Mouse (Mus musculus) frontal cortex, postnatal 36 days (tissue): ENCODE measurements around the gene Cyp4a29.
"Not testable (repeated sequence)": the region's sequence is repeated elsewhere in the genome, so short reads cannot be mapped to it uniquely, and the experiment has no call there.

Experiments used
- DNase-seq, 2 experiments: peaks; one replicate each; pipeline ENCODE4 v3.0.0; 2022; ENCODE audit warnings: low spot score in 2 of 2

Gene Cyp4a29

GRCm38 (mm10) chr4:115241784-115242183 is at the start of gene Cyp4a29:
Gene Cyp4a29 (plus strand): TSS chr4:115242084.
- DNase-seq = no peak

- DNase-seq = not testable (repeated sequence)
Observed at GRCm38 (mm10) chr4:115232901-115233300, 9.0 kb upstream of the Cyp4a29 start.

GRCm38 (mm10) chr4:115236462-115237096 is 5.3 kb upstream of the Cyp4a29 start:
- no peak for DNase-seq

GRCm38 (mm10) chr4:115264687-115265569 is 23.0 kb downstream of the Cyp4a29 start:
- not testable (repeated sequence) for DNase-seq

GRCm38 (mm10) chr4:115278215-115278982 is 36.5 kb downstream of the Cyp4a29 start:
- DNase-seq = not testable (repeated sequence)

- DNase-seq = no peak
Observed at GRCm38 (mm10) chr4:115280342-115280741, 38.5 kb downstream of the Cyp4a29 start.

GRCm38 (mm10) chr4:115280779-115281178 is 38.9 kb downstream of the Cyp4a29 start:
- not testable (repeated sequence) for DNase-seq

- not testable (repeated sequence) for DNase-seq
Observed at GRCm38 (mm10) chr4:115281231-115281767, 39.4 kb downstream of the Cyp4a29 start.

GRCm38 (mm10) chr4:115298746-115299145 is 56.9 kb downstream of the Cyp4a29 start, which contains the start of gene Cyp4a12a:
Gene Cyp4a12a (plus strand): TSS chr4:115299046.
- DNase-seq = not testable (repeated sequence)
